Mouse (Mus musculus) gonadal fat pad, adult 2 months (tissue): Measurements from ENCODE around the gene Rbp7. TPM values are rescaled to one million over a fixed set of nuclear protein-coding genes. Genes with fewer than 3 reads are reported as not detected.
"Not testable (repeated sequence)": the region's sequence is repeated elsewhere in the genome, so short reads cannot be mapped to it uniquely, and the experiment has no call there.

Experiments
- DNase-seq: peaks from one replicate; pipeline ENCODE4 v3.0.0-alpha.2; 2012; ENCODE audit warnings: low read depth
- polyA plus RNA-seq: library from polyadenylated mRNA; depleted of rRNA; stranded (reverse); fragments of >200 nt; gene quantifications from 2 replicates; pipeline ENCODE4 v1.2.3, GENCODE M21; 2012; rRNA removed

Gene Rbp7
- polyA plus RNA-seq: 11.6 and 16.7 TPM in 2 replicates

- DNase-seq: no peak
Measured at GRCm38 (mm10) chr4:149454879-149455278, at the start of gene Rbp7. Gene Rbp7 (minus strand): TSS chr4:149454978.

DNA sequence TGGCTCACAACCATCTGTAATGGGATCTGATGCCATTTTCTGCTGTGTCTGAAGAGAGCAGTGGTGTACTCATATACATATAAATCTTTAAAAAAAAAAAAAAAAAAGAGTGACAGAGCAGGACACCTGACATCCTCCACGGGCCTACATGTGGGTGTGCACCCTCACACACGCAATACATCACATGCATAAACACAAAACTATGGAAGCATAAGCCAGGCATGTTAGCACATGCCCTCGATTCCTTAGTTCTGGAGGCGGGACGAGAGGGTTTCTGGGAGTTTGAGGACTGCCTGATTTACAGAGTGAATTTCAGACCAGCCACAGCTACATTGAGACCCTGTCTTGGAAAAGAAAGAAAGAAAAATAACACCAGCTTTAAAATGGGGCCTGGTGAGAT, 49.6 kb upstream of the Rbp7 start:
- DNase-seq: no peak

DNA sequence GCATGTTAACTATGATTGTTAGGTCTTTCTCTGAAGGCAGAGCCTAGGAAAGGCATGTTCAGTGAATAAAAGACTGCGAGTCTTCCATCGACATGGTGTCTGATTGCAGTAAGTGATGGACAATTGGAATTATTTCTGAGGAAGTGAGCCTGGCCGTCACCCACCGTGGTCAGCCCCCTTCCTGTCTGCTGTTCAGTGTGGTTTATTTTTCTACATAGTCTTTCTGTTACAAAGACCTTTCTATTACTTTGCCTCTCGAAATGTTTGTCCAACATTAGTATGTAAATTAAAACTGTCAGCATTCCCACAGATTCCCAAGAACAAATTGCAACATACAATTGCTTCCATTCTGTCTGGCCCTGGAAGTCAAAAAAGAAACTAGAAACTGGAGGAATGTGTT, 45.0 kb upstream of the Rbp7 start:
- DNase-seq: no peak

- DNase-seq: no peak
Measured at GRCm38 (mm10) chr4:149498901-149499300, 44.1 kb upstream of the Rbp7 start.

DNA sequence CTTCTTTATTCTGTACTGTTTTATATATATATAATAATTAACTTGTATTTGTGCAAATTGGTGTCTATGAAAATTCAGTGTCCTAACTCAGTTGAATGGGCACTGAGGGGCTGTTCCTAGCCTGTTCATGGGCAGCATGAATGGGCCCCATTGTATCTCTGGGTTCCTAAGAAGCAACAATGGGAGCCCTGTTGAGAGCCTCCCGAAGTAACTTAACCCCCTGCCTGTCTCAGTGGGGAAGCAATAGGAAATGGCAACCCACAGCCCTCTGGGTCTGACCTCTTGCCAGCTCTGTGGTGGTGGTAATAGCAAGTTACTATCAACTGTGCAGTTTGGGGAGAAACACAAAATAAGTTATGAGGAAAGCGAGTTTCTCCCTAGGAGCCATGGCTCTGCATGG, 41.8 kb upstream of the Rbp7 start:
- no peak for DNase-seq

DNA sequence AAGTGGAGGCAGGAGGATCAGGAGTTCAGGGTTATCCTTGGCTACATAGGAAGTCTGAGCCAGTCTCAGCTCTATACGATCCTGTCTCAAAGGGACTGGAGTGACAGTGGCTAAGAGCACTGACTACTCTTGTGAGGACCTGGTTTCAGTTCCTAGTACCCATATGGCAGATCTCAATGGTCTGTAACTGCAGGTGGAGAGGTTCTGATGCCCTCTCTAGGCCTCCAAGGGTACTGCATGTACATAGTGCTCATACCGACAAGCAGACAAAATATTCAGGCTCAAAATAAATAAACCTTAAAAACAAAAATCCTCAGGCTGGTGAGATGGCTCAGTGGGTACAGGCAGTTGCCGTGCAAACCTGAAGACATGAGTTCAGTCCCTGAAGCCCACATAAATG, 36.4 kb upstream of the Rbp7 start:
- no peak for DNase-seq

- DNase-seq: no peak
Measured at GRCm38 (mm10) chr4:149489415-149490240, 34.9 kb upstream of the Rbp7 start.

- DNase-seq: no peak
Measured at GRCm38 (mm10) chr4:149487729-149488128, 33.0 kb upstream of the Rbp7 start.

DNA sequence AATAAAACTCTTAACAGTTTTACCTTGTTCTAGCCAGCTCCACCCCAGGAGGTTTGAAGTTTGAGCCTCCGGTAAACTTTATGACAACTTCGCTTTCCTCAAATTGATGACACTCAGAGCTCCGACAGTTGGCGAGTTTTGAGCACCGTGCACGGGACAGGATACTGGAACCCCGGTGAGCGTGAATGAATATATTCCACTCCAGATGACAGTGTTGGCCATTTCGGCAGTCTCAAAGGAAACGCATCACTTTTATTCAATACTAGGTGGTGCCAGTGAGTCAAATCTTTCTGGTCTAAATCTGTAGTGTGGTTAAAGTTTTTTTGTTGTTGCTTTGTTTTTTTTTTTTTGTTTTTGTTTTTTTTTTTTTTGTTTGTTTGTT, 31.0 kb upstream of the Rbp7 start:
- DNase-seq: no peak

DNA sequence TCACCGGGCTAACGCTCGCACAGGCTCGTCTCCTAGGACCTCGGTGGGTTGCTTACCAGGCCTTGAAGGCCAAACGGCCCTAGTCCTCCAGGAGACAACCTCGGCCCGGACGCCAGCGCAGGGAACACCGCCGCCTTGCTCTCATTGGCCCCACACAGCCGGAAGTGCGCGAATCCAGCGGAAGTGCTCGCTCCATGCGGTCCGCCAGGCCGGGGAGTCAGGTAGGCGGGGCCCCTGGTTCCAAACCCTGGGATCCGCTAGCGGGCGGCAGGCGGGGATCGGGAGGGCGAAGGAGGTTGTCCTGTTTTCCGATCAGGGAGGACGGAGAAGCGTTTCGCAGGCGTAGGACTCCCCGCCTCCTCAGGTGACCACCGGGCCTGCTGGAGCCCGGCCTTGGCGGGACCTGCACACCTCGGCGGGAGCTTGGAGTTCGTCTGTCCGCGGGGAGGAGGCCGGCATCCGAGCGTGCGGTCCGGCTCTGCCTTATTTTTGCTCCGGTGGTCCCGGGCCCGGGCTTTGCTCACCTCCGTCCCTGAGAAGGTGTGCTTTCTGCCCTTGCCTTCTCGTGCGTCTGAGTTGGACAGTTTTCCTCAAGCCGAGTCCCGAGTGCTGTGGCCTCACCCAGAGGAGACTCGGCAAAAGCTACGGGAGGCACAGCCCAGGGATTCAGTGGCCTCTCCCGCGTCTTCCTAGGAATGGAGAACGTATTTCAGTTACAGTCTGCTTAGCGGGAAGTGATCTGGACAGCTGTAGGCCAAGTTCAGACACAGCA, 30.5 kb upstream of the Rbp7 start, which contains the start of the genes Nmnat1 and Lzic:
Nmnat1 (minus strand) TSS at position 150 of the 772 bp plus-strand sequence.
Lzic (plus strand) TSS at position 177 of the 772 bp plus-strand sequence.
- no peak for DNase-seq

DNA sequence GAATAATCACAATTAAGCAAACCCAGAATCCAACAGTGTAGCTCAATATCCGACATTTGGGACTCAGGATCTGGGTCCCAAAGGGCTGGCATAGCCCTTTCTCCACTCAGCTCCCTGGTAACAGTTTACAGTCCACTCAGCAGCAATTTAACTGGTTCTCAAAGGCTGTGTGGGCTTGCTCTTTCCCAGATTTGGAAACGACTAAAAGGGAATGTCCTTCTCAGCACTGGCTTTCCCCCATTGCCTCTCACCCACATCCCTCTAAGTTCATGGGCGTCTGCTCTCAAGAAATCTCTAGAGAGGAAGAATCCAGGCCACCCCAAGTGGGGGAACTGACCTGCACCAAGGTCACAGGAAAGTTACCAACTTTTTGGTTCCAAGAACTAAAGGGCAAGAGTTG, 29.8 kb upstream of the Rbp7 start:
- DNase-seq: no peak

DNA sequence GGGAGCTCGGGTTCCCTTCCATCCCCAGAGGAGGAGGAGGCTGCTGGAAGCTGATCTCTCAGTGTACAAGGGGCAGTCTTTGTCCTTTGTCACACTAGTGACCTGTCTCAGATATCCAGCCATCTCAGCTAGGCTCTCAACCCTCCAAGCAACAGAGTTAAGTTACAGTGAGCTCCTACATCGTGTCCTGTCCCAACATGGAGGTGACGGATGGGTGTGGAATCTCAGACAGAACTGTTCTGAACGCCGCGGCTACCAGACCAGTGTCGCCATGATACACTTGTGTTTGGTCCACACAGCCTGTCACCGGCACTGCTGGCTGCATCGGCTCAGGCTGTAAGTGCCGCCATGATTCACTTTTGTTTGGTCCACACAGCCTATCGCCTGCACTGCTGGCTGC, 22.3 kb upstream of the Rbp7 start, which contains the start of gene Tmem274:
Tmem274 (plus strand) TSS at position 301 of the 400 bp plus-strand sequence.
- DNase-seq: no peak

- no peak for DNase-seq
Measured at GRCm38 (mm10) chr4:149475096-149475495, 20.3 kb upstream of the Rbp7 start.

GRCm38 (mm10) chr4:149469557-149469956, 14.8 kb upstream of the Rbp7 start:
- no peak for DNase-seq

- DNase-seq: no peak
Measured at GRCm38 (mm10) chr4:149463435-149463950, 8.7 kb upstream of the Rbp7 start.

DNA sequence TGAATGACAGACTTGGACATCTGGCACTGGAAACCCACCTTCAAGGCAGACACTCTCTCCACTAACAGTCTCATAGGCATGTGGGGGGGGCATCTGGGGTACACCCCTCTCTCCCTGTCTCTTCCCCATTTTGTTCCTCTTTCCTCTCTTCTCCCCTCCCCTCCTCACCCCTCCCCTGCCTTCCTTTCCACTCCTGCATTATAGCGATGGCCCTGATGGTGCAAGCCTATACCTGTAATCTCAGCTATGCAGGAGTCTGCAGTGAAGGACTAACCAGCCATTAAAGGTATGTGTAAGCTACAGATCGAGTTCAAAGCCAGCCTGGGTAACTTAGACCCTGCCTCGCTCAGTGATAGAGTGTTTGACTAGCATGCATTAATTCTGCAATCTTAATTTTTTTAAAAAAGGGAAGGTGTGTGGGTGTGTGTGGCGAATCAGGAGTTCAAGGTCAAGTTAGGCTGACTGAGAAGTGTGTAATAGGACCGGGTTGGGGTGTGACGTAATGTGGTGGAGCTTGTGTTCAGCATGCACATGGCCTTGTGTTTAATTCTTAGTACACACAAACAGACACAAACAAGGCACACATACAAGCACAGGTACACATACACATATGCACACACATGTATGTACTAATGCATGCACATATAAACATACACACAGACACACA, 7.7 kb upstream of the Rbp7 start:
- no peak for DNase-seq

GRCm38 (mm10) chr4:149461579-149462304, 7.0 kb upstream of the Rbp7 start:
- no peak for DNase-seq

DNA sequence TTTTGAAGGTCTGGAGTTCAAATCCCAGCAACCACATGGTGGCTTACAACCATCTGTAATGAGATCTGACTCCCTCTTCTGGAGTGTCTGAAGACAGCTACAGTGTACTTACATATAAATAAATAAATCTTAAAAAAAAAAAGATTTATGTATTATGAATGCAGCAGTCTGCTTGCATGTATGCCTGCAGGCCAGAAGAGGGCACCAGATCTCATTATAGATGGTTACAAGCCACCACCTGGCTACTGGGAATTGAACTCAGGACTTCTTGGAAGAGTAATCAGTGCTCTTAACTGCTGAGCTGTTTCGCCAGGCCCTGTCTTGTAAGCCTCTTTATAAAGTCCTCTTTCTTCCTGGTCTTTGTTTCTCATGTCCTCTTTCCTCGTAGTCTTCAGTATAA, 5.7 kb upstream of the Rbp7 start:
- not testable (repeated sequence) for DNase-seq

DNA sequence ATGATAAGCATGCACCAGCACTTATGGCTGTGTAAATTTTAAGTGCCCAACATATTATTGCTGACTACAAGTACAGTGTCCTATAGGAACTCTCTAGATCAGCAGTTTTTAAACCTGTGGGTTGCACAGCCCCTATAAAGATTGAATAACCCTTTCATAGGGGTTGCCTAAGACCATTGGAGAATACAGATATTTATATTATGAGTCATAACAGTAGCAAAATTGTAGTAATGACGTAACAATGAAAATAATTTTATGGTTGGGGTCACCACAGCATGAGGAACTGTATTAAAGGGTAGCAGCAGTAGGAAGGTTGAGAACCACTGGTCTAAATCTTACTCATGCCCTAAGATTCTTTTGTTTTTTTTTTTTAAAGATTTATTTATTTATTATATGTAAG, 4.6 kb upstream of the Rbp7 start:
- no peak for DNase-seq

GRCm38 (mm10) chr4:149458526-149458925, 3.7 kb upstream of the Rbp7 start:
- DNase-seq: no peak

- DNase-seq: no peak
Measured at GRCm38 (mm10) chr4:149457831-149458430, 3.2 kb upstream of the Rbp7 start.
